Comparison of ENCODE assay signal across 17 mouse cellular contexts in the genomic region with DNA sequence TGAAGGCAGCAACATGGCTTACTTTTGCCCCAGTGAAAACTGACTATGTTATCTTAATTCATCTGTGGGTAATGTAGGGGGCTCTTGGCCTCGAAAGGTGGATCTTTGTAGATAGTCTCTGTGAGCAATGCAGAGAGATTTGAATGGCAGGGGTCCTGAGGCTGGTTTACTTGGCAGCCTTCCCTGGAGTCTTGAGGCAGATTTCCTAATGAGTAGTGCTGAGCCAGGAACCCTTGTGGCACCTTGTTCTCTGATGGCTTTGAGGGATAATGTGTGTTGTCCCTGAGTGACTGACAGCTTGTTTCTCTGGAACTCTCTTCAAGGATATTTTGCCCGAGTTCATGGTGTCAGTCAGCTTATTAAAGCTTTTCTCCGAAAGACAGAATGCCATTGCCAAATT.
"Had no signal": no experiment of that assay in that cellular context is flagged by ENCODE, and none has a peak within 500 bp of the region (broad histone marks: within the 10 kb centered on the region; RNA-seq: fewer than 3 reads in every experiment).

No protein-coding gene starts in this region.

- H3K27me3 ChIP-seq: lung, embryonic 15.5 days; megakaryocyte, embryonic 14.5 days; midbrain, embryonic 13.5 days; neural tube, embryonic 12.5 days; stomach, embryonic 15.5 days had no signal

- H3K4me3 ChIP-seq: lung, embryonic 15.5 days; megakaryocyte, embryonic 14.5 days; midbrain, embryonic 13.5 days; neural tube, embryonic 12.5 days; stomach, embryonic 15.5 days had no signal

- ATAC-seq: liver, postnatal 0 days; lung, postnatal 0 days; midbrain, embryonic 13.5 days had no signal

- H3K4me2 ChIP-seq: lung, embryonic 15.5 days; midbrain, embryonic 11.5 days; midbrain, embryonic 13.5 days; neural tube, embryonic 12.5 days; stomach, embryonic 15.5 days had no signal

- H3K9me3 ChIP-seq: lung, embryonic 15.5 days; megakaryocyte, embryonic 14.5 days; midbrain, embryonic 13.5 days; neural tube, embryonic 12.5 days; stomach, embryonic 15.5 days had no signal

- H3K4me1 ChIP-seq: lung, embryonic 15.5 days; neural tube, embryonic 12.5 days; stomach, embryonic 15.5 days had no signal

- H3K9ac ChIP-seq: liver, postnatal 0 days; lung, embryonic 15.5 days; midbrain, embryonic 13.5 days; neural tube, embryonic 12.5 days; stomach, embryonic 15.5 days had no signal

- DNase-seq: liver, postnatal 0 days; lung, adult 2 months; lung, postnatal 14 days; lung, postnatal 36 days; right cerebral cortex, postnatal 14 days; thymus, adult 2 months; thymus, postnatal 25 days; thymus, postnatal 4 days had no signal

- H3K27ac ChIP-seq: lung, embryonic 15.5 days; macrophage; midbrain, embryonic 13.5 days; neural tube, embryonic 12.5 days; stomach, embryonic 15.5 days; stomach, postnatal 0 days had no signal
